Mouse (Mus musculus) adrenal gland, postnatal 36 days (tissue): ENCODE measurements around the gene Hsd17b14. TPM values are rescaled to one million over a fixed set of nuclear protein-coding genes. Genes with fewer than 3 reads are reported as not detected.

Experiments
- DNase-seq, 2 experiments: peaks; one replicate each; pipeline ENCODE4 v3.0.0; 2021; ENCODE audit warnings: mixed read lengths in 1 of 2
- total RNA-seq, 2 experiments: library from RNA; stranded (reverse); gene quantifications; 2 replicates each; pipeline ENCODE4 v1.2.3; 2021

The Hsd17b14 gene
- total RNA-seq, 2 experiments from 2014 or later = 0.56 to 1.2 TPM

- no peak for DNase-seq
Measured at GRCm38 (mm10) chr7:45567112-45567779, 12.6 kb downstream of the Hsd17b14 start.

- peak; percentile 96 to 97 for DNase-seq
Measured at GRCm38 (mm10) chr7:45567780-45568516, 13.3 kb downstream of the Hsd17b14 start.

GRCm38 (mm10) chr7:45568601-45569473 is 14.1 kb downstream of the Hsd17b14 start:
- no peak for DNase-seq

DNA sequence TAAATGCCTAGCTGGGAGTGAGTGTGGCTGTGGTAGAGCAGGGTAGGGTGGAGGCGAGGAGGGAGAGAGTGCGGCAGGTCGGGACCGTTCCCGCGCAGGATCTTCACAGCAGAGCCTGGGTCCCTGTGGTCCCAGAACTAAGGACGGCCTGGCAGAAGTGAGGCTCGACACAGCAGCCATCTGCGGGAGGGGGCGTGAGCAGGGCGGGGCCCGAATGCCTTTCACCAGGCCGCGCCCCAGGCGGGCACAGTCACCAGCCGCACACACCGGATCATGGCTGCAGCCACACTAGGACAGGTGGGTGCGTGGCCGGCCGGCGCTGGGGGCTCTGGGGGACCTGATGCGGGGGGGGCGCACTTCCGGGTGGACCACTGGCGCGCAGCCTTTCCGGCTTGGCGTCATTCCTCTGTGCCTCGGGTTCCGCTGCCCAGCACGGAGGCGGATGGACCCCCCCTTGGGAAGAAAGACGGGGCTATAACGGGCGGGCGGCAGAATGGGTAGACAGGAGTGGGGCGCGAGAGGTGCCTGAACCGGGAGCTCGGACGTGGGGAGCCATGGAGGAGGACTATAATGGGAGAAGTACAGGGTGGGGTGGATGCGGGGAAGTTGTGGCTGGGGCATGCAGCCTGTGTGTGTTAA is 15.5 kb downstream of the Hsd17b14 start, which contains the start of gene Bcat2:
Bcat2 (plus strand) TSS at position 51 of the 639 bp plus-strand sequence.
- peak; percentile 90 to 92 for DNase-seq

- no peak for DNase-seq
Measured at GRCm38 (mm10) chr7:45571966-45572365, 17.3 kb downstream of the Hsd17b14 start.

DNA sequence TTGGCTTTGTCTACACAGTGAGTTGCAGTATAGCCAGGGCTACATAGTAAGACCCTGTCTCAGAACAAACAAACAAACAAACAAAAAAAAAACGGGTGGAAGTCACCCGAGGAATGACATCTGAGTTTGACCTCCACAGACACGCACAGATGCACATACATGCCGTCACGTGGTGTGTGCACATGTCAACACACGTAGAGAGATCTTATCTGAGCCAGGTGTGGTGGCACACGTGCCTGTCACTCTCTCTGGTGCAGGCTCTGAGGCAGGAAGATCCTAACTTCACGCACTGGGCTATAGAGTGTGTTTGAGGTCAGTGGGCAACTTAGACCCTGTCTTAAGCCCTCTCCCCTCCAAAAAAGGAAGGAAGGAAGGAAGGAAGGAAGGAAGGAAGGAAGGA is 19.3 kb downstream of the Hsd17b14 start:
- DNase-seq = no peak

DNA sequence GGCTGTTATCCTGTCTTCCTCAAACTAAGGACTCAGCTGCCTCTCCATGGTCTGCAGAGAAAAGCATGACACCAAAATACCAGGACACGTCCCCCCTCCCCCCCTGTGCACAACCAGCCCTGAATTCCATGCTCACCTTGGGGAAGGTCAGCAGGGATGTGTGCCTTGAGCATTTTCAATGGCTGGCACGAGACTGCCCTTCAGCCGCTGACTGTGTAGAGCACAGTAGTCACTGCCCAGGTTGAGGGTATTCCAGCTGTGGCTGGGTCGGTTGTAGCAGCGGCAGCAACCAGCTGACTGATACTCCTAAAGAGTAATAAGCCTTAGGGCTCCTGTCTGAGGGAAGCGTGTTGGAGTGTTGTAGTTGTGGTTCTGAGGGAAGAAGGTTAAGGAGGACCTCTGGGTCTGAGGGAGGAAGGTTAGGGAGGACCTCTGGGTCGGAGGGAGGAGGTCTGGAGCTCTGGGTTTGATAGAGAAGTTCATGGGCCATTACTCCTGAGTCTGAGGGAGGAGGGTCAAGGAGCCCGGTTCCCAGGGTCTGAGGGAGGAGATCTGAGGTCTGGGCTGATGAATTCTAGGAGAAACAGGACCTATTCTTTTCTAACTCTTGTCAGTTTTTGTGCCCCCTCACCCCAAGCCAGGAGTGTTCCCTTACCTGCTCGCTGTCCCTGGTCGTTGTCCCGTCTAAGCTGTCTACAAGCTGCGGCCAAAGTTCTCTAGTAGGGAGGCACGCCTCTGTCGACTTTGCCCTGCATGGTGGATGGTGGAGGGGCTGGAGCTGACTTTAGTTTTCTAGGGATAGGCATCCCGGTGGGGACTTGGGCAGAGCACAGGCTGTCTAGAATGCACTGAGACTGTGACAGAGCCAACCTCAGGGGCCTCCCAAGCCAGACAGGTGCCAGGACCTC is 20.0 kb downstream of the Hsd17b14 start:
- no peak for DNase-seq

DNA sequence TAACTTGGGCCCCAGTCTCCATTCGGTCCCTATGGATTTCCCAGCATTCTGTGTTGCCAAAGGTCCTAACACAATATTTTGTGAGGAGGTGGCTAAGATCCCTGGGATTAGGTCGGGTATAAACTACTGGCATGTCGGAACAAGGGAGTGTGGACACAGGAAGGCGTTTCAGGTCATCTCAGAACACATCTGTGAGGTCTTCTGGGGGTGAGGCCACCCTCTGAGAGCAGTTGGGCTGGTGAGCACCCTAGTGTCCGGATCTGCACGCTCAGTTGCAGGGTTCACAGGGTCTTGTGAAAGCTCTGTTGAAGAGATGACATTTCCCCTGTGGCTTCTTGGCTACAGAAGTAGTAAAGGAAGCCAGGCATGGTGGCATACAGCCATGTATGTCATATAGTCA is 31.2 kb downstream of the Hsd17b14 start:
- DNase-seq = no peak

DNA sequence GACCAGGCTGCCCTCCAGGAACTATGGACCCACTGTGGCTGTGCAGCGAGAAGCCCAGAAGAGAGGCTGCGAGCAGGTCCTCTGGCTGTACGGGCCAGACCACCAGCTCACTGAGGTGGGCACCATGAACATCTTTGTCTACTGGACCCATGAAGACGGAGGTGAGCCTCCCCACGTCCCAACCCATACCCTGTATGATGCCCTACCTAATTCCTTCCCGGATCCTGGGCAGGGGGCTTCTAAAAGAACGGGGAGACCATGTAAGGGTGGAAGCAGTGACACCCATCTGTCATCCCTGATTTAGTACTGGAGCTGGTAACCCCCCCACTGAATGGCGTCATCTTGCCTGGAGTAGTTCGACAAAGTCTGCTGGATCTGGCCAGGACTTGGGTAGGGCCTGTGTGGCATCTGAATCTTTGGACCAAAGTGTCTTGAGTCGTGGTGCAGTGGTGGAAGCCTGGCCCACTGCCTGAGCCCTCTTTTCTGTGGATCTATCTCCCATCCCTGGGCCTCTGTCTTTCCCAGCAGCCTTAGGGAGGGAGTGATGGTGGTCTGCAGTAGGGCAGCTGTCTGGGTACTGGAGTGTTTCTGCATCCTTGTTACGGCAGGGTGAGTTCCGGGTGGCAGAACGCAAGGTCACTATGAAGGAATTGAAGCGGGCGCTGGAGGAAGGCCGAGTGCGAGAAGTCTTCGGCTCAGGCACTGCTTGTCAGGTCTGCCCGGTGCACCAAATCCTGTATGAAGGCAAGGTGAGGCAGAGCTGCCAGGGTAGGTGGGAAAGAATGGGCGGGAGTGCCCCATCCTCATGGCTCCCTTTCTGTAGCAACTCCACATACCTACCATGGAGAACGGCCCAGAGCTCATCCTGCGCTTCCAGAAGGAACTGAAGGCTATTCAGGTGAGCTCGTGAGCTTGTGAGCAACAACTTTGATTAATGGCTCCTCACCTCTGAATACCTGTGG is 33.2 kb downstream of the Hsd17b14 start:
- no peak for DNase-seq

DNA sequence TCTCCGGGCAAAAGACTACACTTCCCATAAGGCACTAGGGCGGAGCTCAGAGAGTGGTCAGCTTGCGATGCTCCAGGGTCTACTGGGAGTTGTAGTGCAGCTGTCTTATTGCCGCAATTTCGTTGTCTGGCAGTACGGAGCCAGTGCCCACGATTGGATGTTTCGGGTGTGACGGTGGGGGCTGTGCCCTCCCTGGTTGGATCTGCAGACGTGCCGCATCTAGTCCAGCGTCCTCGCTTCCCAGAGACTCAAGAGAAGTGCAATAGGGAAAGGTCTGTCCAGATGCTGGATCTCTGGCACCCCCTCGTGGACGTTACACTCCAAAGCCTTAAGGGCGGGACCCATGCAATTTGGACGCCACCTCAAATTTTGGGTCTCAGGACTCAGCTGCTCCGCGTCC is 34.5 kb downstream of the Hsd17b14 start:
- DNase-seq = peak; percentile 94

GRCm38 (mm10) chr7:45589898-45590297 is 35.2 kb downstream of the Hsd17b14 start:
- DNase-seq = no peak

DNA sequence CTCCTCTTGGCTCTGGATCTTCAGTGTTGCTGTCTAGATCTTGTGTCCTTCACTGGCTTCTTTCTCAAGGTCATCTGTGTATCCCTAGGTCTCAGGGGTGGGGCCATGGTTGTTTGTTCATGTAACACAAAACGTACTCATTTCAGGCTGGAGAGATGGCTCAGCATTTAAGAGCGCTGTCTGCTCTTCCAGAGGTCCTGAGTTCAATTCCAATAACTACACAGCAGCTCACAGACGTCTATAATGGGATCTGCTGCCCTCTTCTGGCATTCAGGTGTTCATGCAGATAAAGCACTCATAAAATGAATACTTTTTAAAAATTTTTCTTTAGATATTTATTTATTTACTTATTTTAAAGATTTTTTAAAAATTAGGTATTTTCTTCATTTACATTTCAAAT is 36.2 kb downstream of the Hsd17b14 start:
- no peak for DNase-seq

- DNase-seq = no peak
Measured at GRCm38 (mm10) chr7:45591880-45592279, 37.2 kb downstream of the Hsd17b14 start.

GRCm38 (mm10) chr7:45593118-45593815 is 38.6 kb downstream of the Hsd17b14 start:
- DNase-seq = peak; percentile 80 to 85

- no peak for DNase-seq
Measured at GRCm38 (mm10) chr7:45595176-45595575, 40.5 kb downstream of the Hsd17b14 start.

- DNase-seq = no peak
Measured at GRCm38 (mm10) chr7:45596107-45596506, 41.4 kb downstream of the Hsd17b14 start.

- no peak for DNase-seq
Measured at GRCm38 (mm10) chr7:45597013-45597412, 42.3 kb downstream of the Hsd17b14 start.

DNA sequence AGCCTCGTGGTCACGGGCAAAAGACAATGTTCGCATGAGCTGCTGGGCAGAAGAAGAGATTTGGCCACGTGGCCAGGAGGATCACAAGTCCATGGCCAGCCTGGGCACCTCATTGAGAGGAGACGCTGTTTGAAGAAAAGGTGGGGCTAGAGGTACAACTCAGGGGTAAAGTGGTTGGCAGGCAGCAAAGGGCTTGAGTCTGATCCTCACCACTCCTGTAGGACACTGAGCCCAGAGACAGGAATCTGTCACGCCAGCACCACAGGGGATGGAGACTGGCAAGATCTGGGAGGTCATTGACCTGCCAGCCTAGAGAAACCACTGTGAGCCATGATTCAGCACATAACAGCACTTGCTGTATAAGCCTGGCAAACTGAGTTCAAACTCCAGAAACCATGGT is 42.8 kb downstream of the Hsd17b14 start:
- no peak for DNase-seq
